Mouse (Mus musculus): ENCODE results near the gene Ccdc148. TPM values are rescaled to one million over a fixed set of nuclear protein-coding genes. Genes with fewer than 3 reads are reported as not detected.

The Ccdc148 gene
- total and polyA plus RNA-seq, 3 experiments, result not detected

DNA sequence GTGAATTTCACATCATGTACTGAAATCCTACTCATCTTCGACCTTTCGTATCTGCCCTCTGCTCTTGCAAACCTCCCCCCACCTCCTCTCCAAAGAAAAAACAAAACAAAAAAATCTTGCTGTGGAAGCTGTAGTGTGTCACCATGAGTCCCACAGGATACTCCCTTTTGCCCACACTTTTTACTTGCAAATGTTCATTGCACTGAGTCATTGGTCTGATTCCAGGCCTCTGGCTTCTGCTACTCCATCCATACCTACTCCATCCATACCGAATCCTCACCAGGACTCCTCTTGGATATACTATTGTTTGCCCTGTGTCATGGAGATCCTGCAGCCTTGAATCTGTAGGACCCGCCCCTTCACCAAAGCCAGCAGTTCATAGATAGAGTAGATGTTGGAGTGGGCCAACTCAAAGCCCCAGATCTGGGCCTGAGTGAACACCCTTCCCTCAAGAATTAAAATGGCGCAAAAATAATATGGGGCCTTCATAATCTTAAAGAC is 39.0 kb upstream of the Ccdc148 start:
- H3K4me1 ChIP-seq (ENCODE audit: control insufficient read depth in 1 of 2, insufficient read depth in 2 of 2, low read length in 2 of 2), result no peaks in the 10 kb centered on the region
- no peak for TF ChIP-seq ZC3H11A (IDR thresholded peaks at IDR 0.05; ENCODE audit: low read depth, low read length)
- no peak for TF ChIP-seq SMC3 (IDR thresholded peaks at IDR 0.05; ENCODE audit: low read depth, low read length)
- TF ChIP-seq MYC (IDR thresholded peaks at IDR 0.05; ENCODE audit: low read depth, low read length), result no peak
- TF ChIP-seq JUND (IDR thresholded peaks at IDR 0.05; ENCODE audit: low read depth, low read length), result no peak
- TF ChIP-seq MAX (IDR thresholded peaks at IDR 0.05; ENCODE audit: low read length), result no peak
- no peak for TF ChIP-seq KAT2A (conservative IDR thresholded peaks at IDR 0.05; ENCODE audit: low read depth, low read length)
- no peak for TF ChIP-seq POLR2AphosphoS5 (IDR thresholded peaks at IDR 0.05; ENCODE audit: borderline replicate concordance, low read depth, low read length)
- TF ChIP-seq RAD21 (IDR thresholded peaks at IDR 0.05; ENCODE audit: low read depth, low read length), result no peak
- no peak for TF ChIP-seq MAFK (IDR thresholded peaks at IDR 0.05; ENCODE audit: borderline replicate concordance, low read depth, low read length)
- TF ChIP-seq GATA1 (IDR thresholded peaks at IDR 0.05; ENCODE audit: low read depth, low read length), result no peak
- TF ChIP-seq ZMIZ1 (IDR thresholded peaks at IDR 0.05; ENCODE audit: low read depth, low read length), result no peak
- TF ChIP-seq UBTF (IDR thresholded peaks at IDR 0.05; ENCODE audit: borderline replicate concordance, insufficient read depth, low read depth, low read length), result no peak
- TF ChIP-seq CHD2 (IDR thresholded peaks at IDR 0.05; ENCODE audit: low read length), result no peak
- TF ChIP-seq MAZ (IDR thresholded peaks at IDR 0.05; ENCODE audit: low read depth, low read length), result no peak
- no peak for TF ChIP-seq USF2 (IDR thresholded peaks at IDR 0.05; ENCODE audit: borderline replicate concordance in 1 of 2, insufficient read depth in 1 of 2, low read depth in 1 of 2, low read length in 2 of 2)
- H3K9ac ChIP-seq (ENCODE audit: control insufficient read depth, low read depth, low read length, poor library complexity, severe bottlenecking), result no peak overlapping the region
- no peaks in the 10 kb centered on the region for H3K27me3 ChIP-seq (ENCODE audit: control insufficient read depth in 1 of 2, insufficient read depth in 2 of 2, low read length in 2 of 2)
- H3K79me2 ChIP-seq (ENCODE audit: control insufficient read depth, insufficient read depth, low read length, poor library complexity), result no peaks in the 10 kb centered on the region
- DNase-seq (ENCODE audit: low read depth, low spot score), result no peak
- H3K4me3 ChIP-seq (ENCODE audit: control insufficient read depth in 1 of 2, insufficient read depth in 1 of 2, low read depth in 2 of 2, low read length in 2 of 2), result no peak overlapping the region
- no peak overlapping the region for H3K27ac ChIP-seq (ENCODE audit: control insufficient read depth, low read depth, low read length)
- H3K9me3 ChIP-seq (replicated peaks; ENCODE audit: insufficient read depth, low read length), result no peaks in the 10 kb centered on the region
- H3K36me3 ChIP-seq (ENCODE audit: control insufficient read depth in 1 of 2, insufficient read depth in 2 of 2, low read length in 2 of 2), result no peaks in the 10 kb centered on the region

- H3K79me2 ChIP-seq (ENCODE audit: control insufficient read depth, insufficient read depth, low read length, poor library complexity), result no peaks in the 10 kb centered on the region
- H3K27ac ChIP-seq (ENCODE audit: control insufficient read depth, low read depth, low read length), result no peak overlapping the region
- DNase-seq (ENCODE audit: low read depth, low spot score), result no peak
- no peak for TF ChIP-seq UBTF (IDR thresholded peaks at IDR 0.05; ENCODE audit: borderline replicate concordance, insufficient read depth, low read depth, low read length)
- no peak for TF ChIP-seq MAX (IDR thresholded peaks at IDR 0.05; ENCODE audit: low read length)
- no peak for TF ChIP-seq NRF1 (IDR thresholded peaks at IDR 0.05; ENCODE audit: insufficient read depth, low read depth, low read length, poor library complexity, severe bottlenecking)
- TF ChIP-seq GATA1 (IDR thresholded peaks at IDR 0.05; ENCODE audit: low read depth, low read length), result no peak
- no peak for TF ChIP-seq KAT2A (conservative IDR thresholded peaks at IDR 0.05; ENCODE audit: low read depth, low read length)
- no peak for TF ChIP-seq ETS1 (IDR thresholded peaks at IDR 0.05; ENCODE audit: low read depth, low read length)
- TF ChIP-seq BHLHE40 (IDR thresholded peaks at IDR 0.05; ENCODE audit: borderline replicate concordance, low read depth, low read length), result no peak
- TF ChIP-seq MXI1 (IDR thresholded peaks at IDR 0.05; ENCODE audit: low read depth, low read length), result no peak
- TF ChIP-seq MYC (IDR thresholded peaks at IDR 0.05; ENCODE audit: low read depth, low read length), result no peak
- no peak for TF ChIP-seq ZNF384 (IDR thresholded peaks at IDR 0.05; ENCODE audit: low read depth, low read length)
- TF ChIP-seq TAL1 (IDR thresholded peaks at IDR 0.05; ENCODE audit: low read length), result no peak
- TF ChIP-seq POLR2A (IDR thresholded peaks at IDR 0.05; ENCODE audit: control insufficient read depth in 1 of 2, insufficient read depth in 1 of 2, low read depth in 1 of 2, low read length in 2 of 2, poor library complexity in 1 of 2), result no peak
- no peak for TF ChIP-seq ZC3H11A (IDR thresholded peaks at IDR 0.05; ENCODE audit: low read depth, low read length)
- TF ChIP-seq MAFK (IDR thresholded peaks at IDR 0.05; ENCODE audit: borderline replicate concordance, low read depth, low read length), result no peak
- TF ChIP-seq RAD21 (IDR thresholded peaks at IDR 0.05; ENCODE audit: low read depth, low read length), result no peak
- TF ChIP-seq CHD1 (IDR thresholded peaks at IDR 0.05; ENCODE audit: low read depth, low read length), result no peak
- no peak for TF ChIP-seq TCF12 (IDR thresholded peaks at IDR 0.05; ENCODE audit: low read depth, low read length)
- no peak for TF ChIP-seq SMC3 (IDR thresholded peaks at IDR 0.05; ENCODE audit: low read depth, low read length)
- H3K36me3 ChIP-seq (ENCODE audit: control insufficient read depth in 1 of 2, insufficient read depth in 2 of 2, low read length in 2 of 2), result no peaks in the 10 kb centered on the region
- no peaks in the 10 kb centered on the region for H3K9me3 ChIP-seq (replicated peaks; ENCODE audit: insufficient read depth, low read length)
- H3K27me3 ChIP-seq (ENCODE audit: control insufficient read depth in 1 of 2, insufficient read depth in 2 of 2, low read length in 2 of 2), result no peaks in the 10 kb centered on the region
- no peaks in the 10 kb centered on the region for H3K4me1 ChIP-seq (ENCODE audit: control insufficient read depth in 1 of 2, insufficient read depth in 2 of 2, low read length in 2 of 2)
- no peak overlapping the region for H3K9ac ChIP-seq (ENCODE audit: control insufficient read depth, low read depth, low read length, poor library complexity, severe bottlenecking)
- H3K4me3 ChIP-seq (ENCODE audit: control insufficient read depth in 1 of 2, insufficient read depth in 1 of 2, low read depth in 2 of 2, low read length in 2 of 2), result no peak overlapping the region
Measured at GRCm38 (mm10) chr2:59197156-59197555, 36.7 kb upstream of the Ccdc148 start.

All from MEL (cell line).